Mouse (Mus musculus) frontal cortex, postnatal 36 days (tissue): ENCODE measurements around the gene Nlrp6.
"Not testable (repeated sequence)": the region's sequence is repeated elsewhere in the genome, so short reads cannot be mapped to it uniquely, and the experiment has no call there.

Source experiments
- DNase-seq, 2 experiments: peaks; one replicate each; pipeline ENCODE4 v3.0.0; 2022; ENCODE audit warnings: low spot score in 2 of 2

Gene Nlrp6

GRCm38 (mm10) chr7:140920418-140921029 lies at the start of gene Nlrp6:
Nlrp6 (plus strand) TSS chr7:140920902.
- no peak for DNase-seq

- DNase-seq = no peak
These were observed 46.5 kb upstream of the Nlrp6 start for GRCm38 (mm10) chr7:140874224-140874623.

GRCm38 (mm10) chr7:140877364-140877763 lies 43.3 kb upstream of the Nlrp6 start:
- no peak for DNase-seq

- no peak for DNase-seq
These were observed 41.3 kb upstream of the Nlrp6 start for GRCm38 (mm10) chr7:140879355-140879754.

- DNase-seq = no peak
These were observed 40.3 kb upstream of the Nlrp6 start for GRCm38 (mm10) chr7:140880419-140880818.

GRCm38 (mm10) chr7:140880865-140881515 lies 39.7 kb upstream of the Nlrp6 start:
- DNase-seq = no peak

- DNase-seq = peak; percentile 94 to 96
These were observed 38.8 kb upstream of the Nlrp6 start, which contains the start of the genes Psmd13 and Sirt3 for GRCm38 (mm10) chr7:140881696-140882468. Psmd13 (plus strand) TSS chr7:140881968. Sirt3 (minus strand) TSS chr7:140882309.

GRCm38 (mm10) chr7:140882469-140882803 lies 38.3 kb upstream of the Nlrp6 start:
- DNase-seq = no peak

GRCm38 (mm10) chr7:140890636-140891035 lies 30.1 kb upstream of the Nlrp6 start:
- DNase-seq = not testable (repeated sequence)

- DNase-seq = no peak
These were observed 26.7 kb upstream of the Nlrp6 start for GRCm38 (mm10) chr7:140894031-140894430.

- DNase-seq = no peak
These were observed 26.1 kb upstream of the Nlrp6 start for GRCm38 (mm10) chr7:140894611-140895010.

- no peak for DNase-seq
These were observed 22.8 kb upstream of the Nlrp6 start for GRCm38 (mm10) chr7:140897863-140898262.

- DNase-seq = no peak
These were observed 21.6 kb upstream of the Nlrp6 start for GRCm38 (mm10) chr7:140899121-140899520.

GRCm38 (mm10) chr7:140900220-140900619 lies 20.5 kb upstream of the Nlrp6 start, which contains the start of gene Cox8b:
Cox8b (minus strand) TSS chr7:140900446.
- DNase-seq = no peak

- no peak for DNase-seq
These were observed 18.4 kb upstream of the Nlrp6 start for GRCm38 (mm10) chr7:140902036-140902875.

- peak; percentile 72 to 75 for DNase-seq
These were observed 17.5 kb upstream of the Nlrp6 start for GRCm38 (mm10) chr7:140903212-140903611.

- DNase-seq = no peak
These were observed 15.0 kb upstream of the Nlrp6 start for GRCm38 (mm10) chr7:140905642-140906081.

- no peak for DNase-seq
These were observed 13.6 kb upstream of the Nlrp6 start for GRCm38 (mm10) chr7:140907131-140907530.

GRCm38 (mm10) chr7:140907697-140908096 lies 13.0 kb upstream of the Nlrp6 start:
- DNase-seq = no peak

- DNase-seq = no peak
These were observed 12.5 kb upstream of the Nlrp6 start for GRCm38 (mm10) chr7:140908181-140908580.

- DNase-seq = peak; percentile 64 to 68
These were observed 12.0 kb upstream of the Nlrp6 start for GRCm38 (mm10) chr7:140908634-140909107.
